ENCODE assay signal across 29 mouse cellular contexts in the genomic region with DNA sequence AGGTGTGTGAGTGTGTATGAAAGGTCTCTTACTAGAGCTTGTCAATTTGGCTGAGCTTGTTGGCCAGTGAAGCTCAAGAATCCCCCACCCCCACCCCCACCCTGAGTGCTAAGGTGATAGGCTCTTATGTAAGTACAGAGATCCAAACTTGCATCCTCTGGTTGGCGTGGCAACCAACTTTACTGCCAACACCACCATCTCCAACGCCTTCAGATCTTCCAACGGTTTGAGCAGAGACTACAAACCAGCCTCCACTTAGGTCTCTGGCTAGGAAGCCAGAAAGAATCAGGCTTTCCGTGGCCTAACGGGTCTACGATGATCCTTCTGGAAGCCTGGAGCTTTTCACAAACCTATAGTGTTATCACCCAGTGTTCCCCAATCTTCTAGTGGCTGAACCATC. TPM values are rescaled to one million over a fixed set of nuclear protein-coding genes. Genes with fewer than 3 reads are reported as not detected.
DNase-seq lines count a peak whose midpoint lies in the region; ATAC-seq and TF ChIP-seq lines count a peak whose summit lies in the region.
"Had no signal": no experiment of that assay in that cellular context is flagged by ENCODE, and none has a peak within 500 bp of the region (broad histone marks: within the 10 kb centered on the region; RNA-seq: fewer than 3 reads in every experiment).

No protein-coding gene starts in this region.

- no peak for DNase-seq in frontal cortex, postnatal 14 days (ENCODE audit: low spot score in 2 of 2)
- peak; percentile 23 to 50 for DNase-seq in left cerebral cortex, adult 18-20 months (ENCODE audit: low spot score in 2 of 2)
- DNase-seq in left cerebral cortex, adult 11 months (ENCODE audit: low spot score), result no peak
- no peak for DNase-seq in spleen, adult 2 months (ENCODE audit: low read depth in 1 of 2, low spot score in 2 of 2)
- no peak for DNase-seq in spleen, postnatal 10 days (ENCODE audit: low spot score in 2 of 2)
- no peak for DNase-seq in lung, postnatal 4 days
- DNase-seq: adrenal gland, postnatal 25 days; cerebellum, adult 2 months; cerebellum, postnatal 14 days; forebrain, postnatal 0 days; gastrocnemius, adult 2 months; gastrocnemius, postnatal 36 days; heart, adult 18-20 months; heart, postnatal 36 days; kidney, adult 9 months; kidney, postnatal 10 days; liver, postnatal 0 days; lung, postnatal 36 days; thymus, adult 18-20 months; thymus, postnatal 36 days had no signal

- H3K4me1 ChIP-seq in spleen, adult 2 months (ENCODE audit: control insufficient read depth, insufficient read depth, insufficient read length), result peaks cover 29% of the 10 kb centered on the region; the same call in 1 of the 2 replicates
- H3K4me1 ChIP-seq: embryonic facial prominence, embryonic 10.5 days; embryonic facial prominence, embryonic 15.5 days; forebrain, embryonic 12.5 days; hindbrain, embryonic 12.5 days; liver, embryonic 12.5 days; midbrain, embryonic 13.5 days had no signal

- no peak for TF ChIP-seq POLR2A in spleen, adult 2 months (IDR thresholded peaks at IDR 0.05; ENCODE audit: low read depth, low read length)

- H3K36me3 ChIP-seq in spleen, adult 2 months (ENCODE audit: control insufficient read depth, insufficient read depth, low read length), result no peaks in the 10 kb centered on the region
- H3K36me3 ChIP-seq: embryonic facial prominence, embryonic 10.5 days; embryonic facial prominence, embryonic 15.5 days; forebrain, embryonic 12.5 days; hindbrain, embryonic 12.5 days; liver, embryonic 12.5 days; midbrain, embryonic 13.5 days had no signal

- no peaks in the 10 kb centered on the region for H3K27me3 ChIP-seq in spleen, adult 2 months (ENCODE audit: control insufficient read depth, insufficient read depth, low read length)
- H3K27me3 ChIP-seq: embryonic facial prominence, embryonic 15.5 days; forebrain, embryonic 12.5 days; hindbrain, embryonic 12.5 days had no signal

- H3K4me3 ChIP-seq in spleen, adult 2 months (ENCODE audit: extremely low read depth, insufficient read depth, insufficient read length), result no peak overlapping the region
- H3K4me3 ChIP-seq: embryonic facial prominence, embryonic 10.5 days; embryonic facial prominence, embryonic 15.5 days; forebrain, embryonic 12.5 days; gastrocnemius, adult 2 months; hindbrain, embryonic 12.5 days; liver, embryonic 12.5 days; midbrain, embryonic 13.5 days had no signal

- ATAC-seq in frontal cortex, adult (ENCODE audit: low TSS enrichment), result peak; percentile 92
- ATAC-seq: forebrain, postnatal 0 days; hindbrain, postnatal 0 days; intestine, postnatal 0 days; liver, embryonic 12.5 days; liver, postnatal 0 days; midbrain, embryonic 13.5 days had no signal

- 91% methylated on average over 6 of the region's 6 CpGs for WGBS in spleen, adult 2 months

- H3K27ac ChIP-seq in spleen, adult 2 months (ENCODE audit: insufficient read depth, low read length), result 0 out of 2 replicates have a peak overlapping the region, but pooled peaks have one; percentile 1
- H3K27ac ChIP-seq: embryonic facial prominence, embryonic 10.5 days; embryonic facial prominence, embryonic 15.5 days; forebrain, embryonic 12.5 days; gastrocnemius, adult 2 months; hindbrain, embryonic 12.5 days; hindbrain, postnatal 0 days; liver, embryonic 12.5 days; midbrain, embryonic 13.5 days had no signal

- TF ChIP-seq CTCF in spleen, adult 2 months (IDR thresholded peaks at IDR 0.05; ENCODE audit: extremely low read depth, insufficient read depth, insufficient read length, insufficient replicate concordance), result no peak

RNA-seq across cellular contexts. Expression of a gene that starts 23.9 kb away (rescaled TPM):
- total RNA-seq in left cerebral cortex, adult 18-20 months (2021), result 100 to 1,000 TPM; 103 to 115 TPM
- polyA plus RNA-seq in spleen, adult 2 months (2012; rRNA removed), result 8.7 and 9.4 TPM in 2 replicates

Comparison
In these comparisons a context has a peak if more than half of its experiments do, and no peak if none do; other contexts are left out.
1. DNase-seq: peak in left cerebral cortex, adult 18-20 months (2 of 2); none in frontal cortex, postnatal 14 days (0 of 2), left cerebral cortex, adult 11 months (single experiment), spleen, adult 2 months (0 of 2), spleen, postnatal 10 days (0 of 2) and lung, postnatal 4 days (0 of 2).